Mouse (Mus musculus) ES-E14 (cell line): ENCODE measurements around the gene Fbxo6. TPM values are rescaled to one million over a fixed set of nuclear protein-coding genes. Genes with fewer than 3 reads are reported as not detected.

Source experiments
- DNase-seq: peaks from one replicate; pipeline ENCODE4 v3.0.0-alpha.2; 2013; ENCODE audit warnings: low read depth, low spot score
- H3K27ac ChIP-seq: 2 replicates; pipeline ENCODE4 v1.5.1; 2012; ENCODE audit warnings: low read depth, mild to moderate bottlenecking, low read length, moderate library complexity, mixed read lengths; ENCODE audit not compliant: poor library complexity, insufficient read depth, severe bottlenecking
- H3K36me3 ChIP-seq: 2 replicates; pipeline ENCODE4 v1.6.1; 2012; ENCODE audit warnings: mild to moderate bottlenecking, low read length, moderate library complexity, mixed read lengths; ENCODE audit not compliant: control insufficient read depth, poor library complexity, insufficient read depth, severe bottlenecking
- H3K4me1 ChIP-seq, 2 experiments: fragments of 150-350 bp in 1 of 2; sonication (generic) in 1 of 2; 2 replicates each; pipeline ENCODE4 v1.6.1; 2012; ENCODE audit warnings: low read length in 2 of 2, mild to moderate bottlenecking in 1 of 2, mixed read lengths in 1 of 2; ENCODE audit not compliant: control insufficient read depth in 2 of 2, insufficient read depth in 2 of 2, poor library complexity in 1 of 2
- H3K4me3 ChIP-seq, 2 experiments: fragments of 150-350 bp in 1 of 2; sonication (generic) in 1 of 2; 2 replicates each; pipeline ENCODE4 v1.5.1; 2012; ENCODE audit warnings: low read length in 2 of 2, low read depth in 1 of 2, mild to moderate bottlenecking in 1 of 2, mixed read lengths in 1 of 2; ENCODE audit not compliant: insufficient read depth in 1 of 2, poor library complexity in 1 of 2, severe bottlenecking in 1 of 2
- H3K9ac ChIP-seq: 2 replicates; pipeline ENCODE4 v1.6.1; 2012; ENCODE audit warnings: low read depth, mild to moderate bottlenecking, low read length, mixed read lengths; ENCODE audit not compliant: poor library complexity, insufficient read depth, severe bottlenecking
- H3K9me3 ChIP-seq: fragments of 150-350 bp; sonication (generic); 2 replicates; pipeline ENCODE4 v1.6.1; 2012; ENCODE audit warnings: low read depth, mild to moderate bottlenecking, low read length; ENCODE audit not compliant: control insufficient read depth, insufficient read depth
- CHD2 ChIP-seq: IDR thresholded peaks from 2 replicates; pipeline ENCODE4 v1.6.1; 2014; ENCODE audit warnings: mild to moderate bottlenecking, low read depth, low read length, inconsistent platforms
- HCFC1 ChIP-seq: IDR thresholded peaks from 2 replicates; pipeline ENCODE4 v1.6.1; 2012; ENCODE audit warnings: low read length, inconsistent platforms, borderline replicate concordance; ENCODE audit not compliant: insufficient read depth
- MAFK ChIP-seq: IDR thresholded peaks from 2 replicates; pipeline ENCODE4 v1.6.1; 2014; ENCODE audit warnings: mild to moderate bottlenecking, low read depth, low read length, inconsistent platforms; ENCODE audit not compliant: insufficient read depth
- ZC3H11A ChIP-seq: IDR thresholded peaks from 2 replicates; pipeline ENCODE4 v1.6.1; 2012; ENCODE audit warnings: low read depth, mild to moderate bottlenecking, inconsistent platforms, low read length, borderline replicate concordance
- ZNF384 ChIP-seq: IDR thresholded peaks from 2 replicates; pipeline ENCODE4 v1.6.1; 2012; ENCODE audit warnings: low read depth, low read length, inconsistent platforms
- in situ Hi-C, 2 experiments: fragments of 600-800 bp; cut with MboI; formaldehyde crosslinking; loops; one replicate each; pipeline ENCODE4 v1.15.1; 2025; ENCODE audit warnings: low sequenced_read_pairs in 2 of 2, inconsistent platforms in 1 of 2; ENCODE audit not compliant: unreplicated experiment in 2 of 2
- total RNA-seq: library from RNA; depleted of rRNA; stranded (reverse); fragments of 300-350 nt; gene quantifications from 2 replicates; pipeline ENCODE4 v1.2.3, GENCODE M21; 2012

Gene Fbxo6
- total RNA-seq, 1 experiment: 43.8 TPM

DNA sequence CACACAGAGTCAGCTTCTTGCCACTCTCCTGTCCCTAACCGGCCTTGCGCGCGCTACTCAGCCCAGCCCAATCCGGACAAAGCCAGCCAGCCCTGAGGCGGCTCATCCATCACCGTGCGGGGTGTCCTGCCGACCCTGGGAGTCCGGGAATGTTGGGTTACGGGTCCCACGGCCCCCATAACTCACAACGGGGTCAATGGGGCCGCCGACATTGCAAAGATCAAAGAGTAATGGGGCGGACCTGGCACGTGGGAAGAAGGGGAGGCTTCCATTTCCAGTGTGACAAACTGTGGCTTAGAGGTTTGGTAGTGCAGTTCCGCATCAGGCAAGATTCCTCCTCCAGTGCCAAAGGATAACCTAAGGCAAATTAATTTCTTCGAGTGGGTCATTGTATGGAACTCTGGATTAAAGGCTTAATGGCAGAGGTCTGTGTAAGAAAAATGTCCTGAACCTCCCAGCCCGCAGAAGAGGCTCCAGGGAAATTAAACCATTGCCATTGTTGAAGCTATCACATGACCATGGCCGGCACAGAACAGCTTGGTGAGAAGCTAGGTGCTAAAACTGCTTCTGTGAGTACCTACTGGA, 20.4 kb downstream of the Fbxo6 start:
- peaks cover 0 to 5% of the 10 kb centered on the region in 2 experiments; a peak in 1 of 4 replicates for H3K4me1 ChIP-seq
- H3K9me3 ChIP-seq: no peaks in the 10 kb centered on the region
- in situ Hi-C loops: no loop called here
- peak overlapping the region; percentile 54; the same call in 1 of the 2 replicates for H3K9ac ChIP-seq
- no peak for DNase-seq
- TF ChIP-seq ZNF384 (no peak), MAFK (no peak), HCFC1 (no peak), CHD2 (no peak), ZC3H11A (no peak)
- H3K4me3 ChIP-seq: peak overlapping the region; percentile 71 to 74
- H3K27ac ChIP-seq: no peak overlapping the region
- H3K36me3 ChIP-seq: no peaks in the 10 kb centered on the region

DNA sequence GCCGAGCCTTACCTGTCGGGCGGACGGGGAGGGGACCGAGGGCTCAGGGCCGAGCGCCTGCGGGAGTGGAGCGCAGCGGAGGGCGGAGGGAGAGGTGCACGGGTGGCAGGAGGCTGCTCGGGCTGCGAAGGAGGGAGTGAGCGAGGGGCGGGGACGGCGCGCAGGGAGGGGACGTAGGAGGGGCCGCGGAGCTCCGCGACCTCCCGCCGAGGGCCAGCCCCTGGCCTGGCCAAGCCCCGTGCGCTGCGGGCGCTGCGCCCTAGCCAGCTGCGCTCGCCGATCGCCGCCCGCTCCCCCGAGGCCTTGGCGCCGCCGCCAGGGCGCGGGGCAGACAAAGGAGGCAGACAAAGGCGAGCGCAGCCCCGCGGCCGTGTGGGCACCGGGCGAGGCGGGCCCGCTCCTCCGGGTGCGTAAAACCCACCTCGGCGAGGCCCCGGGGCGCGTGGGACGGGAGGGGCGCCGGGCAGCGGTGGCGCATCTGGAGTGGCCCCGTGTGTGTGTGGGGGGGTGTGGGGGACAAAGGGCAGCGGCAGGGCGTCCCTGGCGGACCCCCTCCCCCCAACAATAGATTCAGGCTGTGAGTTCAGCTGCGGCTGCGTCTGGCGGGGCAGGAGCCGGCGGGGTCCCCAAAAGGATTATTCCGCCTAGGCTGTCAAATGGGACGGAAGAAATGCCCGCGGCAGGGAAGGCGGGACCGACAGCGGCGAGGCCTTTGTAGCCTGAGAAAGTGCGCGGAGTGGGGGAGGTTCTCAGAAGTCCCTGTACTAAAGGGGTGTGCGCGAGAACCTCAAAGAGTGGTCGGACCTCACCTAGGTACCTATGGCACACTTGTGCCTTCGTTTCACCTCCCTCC, 21.2 kb downstream of the Fbxo6 start, which contains the start of gene Draxin:
Draxin (minus strand) TSS at position 138 of the 853 bp plus-strand sequence.
- TF ChIP-seq ZC3H11A: no peak
- no peak for TF ChIP-seq MAFK
- TF ChIP-seq HCFC1: no peak
- no peak for TF ChIP-seq ZNF384
- TF ChIP-seq CHD2: no peak
- peaks cover 0 to 5% of the 10 kb centered on the region in 2 experiments; a peak in 1 of 4 replicates for H3K4me1 ChIP-seq
- peak within 1 kb of the TSS; percentile 71 to 74 for H3K4me3 ChIP-seq
- no peaks in the 10 kb centered on the region for H3K36me3 ChIP-seq
- no peaks in the 10 kb centered on the region for H3K9me3 ChIP-seq
- no peak for DNase-seq
- H3K27ac ChIP-seq: no peak within 1 kb of the TSS
- in situ Hi-C loops: no loop called here
- peak within 1 kb of the TSS; percentile 54 for H3K9ac ChIP-seq

DNA sequence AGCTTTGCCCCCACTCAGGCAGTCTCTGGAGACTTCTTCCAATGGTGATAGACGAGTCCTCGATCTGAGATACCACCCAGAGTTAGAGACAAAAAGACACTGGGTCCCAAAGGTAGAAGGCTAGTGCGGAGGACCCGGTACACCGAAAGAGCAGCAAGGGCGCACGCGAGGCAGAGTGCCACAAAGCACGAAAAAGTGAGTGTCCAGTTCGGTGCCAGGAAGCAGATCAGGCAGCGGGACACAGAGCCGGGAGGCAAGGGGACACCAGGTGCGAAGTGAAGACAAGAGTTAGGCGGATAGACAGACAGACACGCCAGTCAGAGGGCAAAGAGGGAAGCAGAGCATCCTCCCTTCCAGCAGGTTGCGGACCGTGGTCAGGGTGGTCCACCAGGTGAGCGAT, 21.8 kb downstream of the Fbxo6 start, which contains the start of gene Mad2l2:
Mad2l2 (plus strand) TSS at position 252 of the 400 bp plus-strand sequence.
- Histone ChIP-seq H3K4me1 (peaks cover 0 to 5% of the 10 kb centered on the region in 2 experiments; a peak in 1 of 4 replicates), H3K27ac (no peak within 1 kb of the TSS), H3K36me3 (no peaks in the 10 kb centered on the region), H3K9ac (peak within 1 kb of the TSS; percentile 54), H3K9me3 (no peaks in the 10 kb centered on the region), H3K4me3 (peak within 1 kb of the TSS; percentile 71 to 74)
- no peak for DNase-seq
- in situ Hi-C loops: no loop called here
- TF ChIP-seq CHD2: no peak
- no peak for TF ChIP-seq MAFK
- TF ChIP-seq ZNF384: no peak
- no peak for TF ChIP-seq ZC3H11A
- no peak for TF ChIP-seq HCFC1

- no peaks in the 10 kb centered on the region for H3K9me3 ChIP-seq
- in situ Hi-C loops: no loop called here
- no peak overlapping the region for H3K4me3 ChIP-seq
- DNase-seq: no peak
- H3K27ac ChIP-seq: no peak overlapping the region
- H3K4me1 ChIP-seq: peaks cover 0 to 5% of the 10 kb centered on the region in 2 experiments; a peak in 1 of 4 replicates
- no peaks in the 10 kb centered on the region for H3K36me3 ChIP-seq
- TF ChIP-seq ZNF384 (no peak), CHD2 (no peak)
- no peak overlapping the region for H3K9ac ChIP-seq
These were observed 23.3 kb downstream of the Fbxo6 start for GRCm38 (mm10) chr4:148128672-148129071.
